Mouse (Mus musculus) G1E (cell line): Measurements from ENCODE around the gene Psmd5. TPM values are rescaled to one million over a fixed set of nuclear protein-coding genes. Genes with fewer than 3 reads are reported as not detected.

Source experiments
- ATAC-seq: 2 replicates; pipeline ENCODE4 v1.8.0; 2016; ENCODE audit warnings: mild to moderate bottlenecking; ENCODE audit not compliant: insufficient number of reproducible peaks, poor library complexity, low FRiP score, severe bottlenecking; ENCODE audit errors: extremely low read depth
- DNase-seq: peaks from one replicate; pipeline ENCODE4 v3.0.0; 2012; ENCODE audit warnings: low spot score
- H3K27me3 ChIP-seq: 2 replicates; pipeline ENCODE4 v1.6.1; 2012; ENCODE audit warnings: mild to moderate bottlenecking, low read length, inconsistent platforms; ENCODE audit not compliant: insufficient read depth
- H3K36me3 ChIP-seq: replicated peaks from 2 replicates; pipeline ENCODE3; 2012; ENCODE audit warnings: mild to moderate bottlenecking, inconsistent platforms
- H3K4me1 ChIP-seq: 2 replicates; pipeline ENCODE4 v1.6.1; 2012; ENCODE audit warnings: low read depth, low read length, inconsistent platforms, mixed read lengths; ENCODE audit not compliant: insufficient read depth
- H3K4me3 ChIP-seq: 2 replicates; pipeline ENCODE4 v1.5.1; 2012; ENCODE audit warnings: low read depth, mild to moderate bottlenecking, inconsistent platforms, low read length, moderate library complexity, mixed read lengths
- H3K9me3 ChIP-seq: replicated peaks from 2 replicates; pipeline ENCODE4 v1.6.1; 2012; ENCODE audit warnings: inconsistent platforms
- CTCF ChIP-seq: IDR thresholded peaks from 2 replicates; pipeline ENCODE4 v1.5.1; 2012; ENCODE audit warnings: low read depth, low read length, inconsistent platforms, mixed read lengths
- GATA1 ChIP-seq: IDR thresholded peaks from 2 replicates; pipeline ENCODE4 v1.6.1; 2012; ENCODE audit warnings: borderline replicate concordance, low read length, inconsistent platforms, mixed read lengths
- GATA2 ChIP-seq: IDR thresholded peaks from 2 replicates; pipeline ENCODE4 v1.6.1; 2012; ENCODE audit warnings: low read depth, low read length, inconsistent platforms, borderline replicate concordance
- POLR2AphosphoS5 ChIP-seq: IDR thresholded peaks from 2 replicates; pipeline ENCODE4 v1.6.1; 2012; ENCODE audit warnings: low read depth, low read length, inconsistent platforms; ENCODE audit not compliant: insufficient replicate concordance
- TAL1 ChIP-seq: conservative IDR thresholded peaks from 2 replicates; pipeline ENCODE4 v1.6.1; 2012; ENCODE audit warnings: low read depth, low read length, inconsistent platforms, mixed read lengths
- polyA plus RNA-seq: library from polyadenylated mRNA; stranded (reverse); fragments of >175 nt; gene quantifications from 2 replicates; pipeline ENCODE4 v1.2.3, GENCODE M21; 2012
- total RNA-seq, 2 experiments: library from RNA; stranded (forward) in 1 of 2; stranded (reverse) in 1 of 2; fragments of 200-1000 nt in 1 of 2; fragments of >200 nt in 1 of 2; fragmentation: Nextera tagmentation in 1 of 2; gene quantifications; 2 replicates each; pipeline ENCODE4 v1.2.3; 2014 to 2017

Psmd5 gene
- total RNA-seq (2014; fragmentation: Nextera tagmentation) (76.4 and 77.9 TPM in 2 replicates), total RNA-seq (2017) (44.7 and 49.3 TPM in 2 replicates), polyA plus RNA-seq (12.0 and 13.4 TPM in 2 replicates)

- peaks cover 3% of the 10 kb centered on the region for H3K36me3 ChIP-seq
- ATAC-seq: no peak
- peaks cover 15% of the 10 kb centered on the region for H3K4me1 ChIP-seq
- no peak for DNase-seq
- no peaks in the 10 kb centered on the region for H3K9me3 ChIP-seq
- no peak within 1 kb of the TSS for H3K4me3 ChIP-seq
- peaks cover 51% of the 10 kb centered on the region for H3K27me3 ChIP-seq
- no peak for TF ChIP-seq CTCF
- TF ChIP-seq GATA1: no peak
- TF ChIP-seq TAL1: no peak
- no peak for TF ChIP-seq GATA2
- TF ChIP-seq POLR2AphosphoS5: no peak
These were observed at the start of gene Psmd5 for GRCm38 (mm10) chr2:34874816-34875345. Psmd5 (minus strand) TSS chr2:34874968.

- Histone ChIP-seq H3K4me1 (no peaks in the 10 kb centered on the region), H3K27me3 (peaks cover 2% of the 10 kb centered on the region; the same call in 1 of the 2 replicates), H3K4me3 (no peak overlapping the region), H3K36me3 (no peaks in the 10 kb centered on the region), H3K9me3 (no peaks in the 10 kb centered on the region)
- no peak for DNase-seq
- TF ChIP-seq GATA1 (no peak), TAL1 (no peak), GATA2 (no peak), CTCF (no peak), POLR2AphosphoS5 (no peak)
- ATAC-seq: no peak
These were observed 48.0 kb upstream of the Psmd5 start for GRCm38 (mm10) chr2:34922729-34923128.

- Histone ChIP-seq H3K36me3 (no peaks in the 10 kb centered on the region), H3K4me3 (no peak overlapping the region), H3K27me3 (peaks cover 9% of the 10 kb centered on the region), H3K4me1 (no peaks in the 10 kb centered on the region), H3K9me3 (no peaks in the 10 kb centered on the region)
- ATAC-seq (no peak), DNase-seq (no peak)
- TF ChIP-seq POLR2AphosphoS5 (no peak), GATA1 (no peak), CTCF (no peak), GATA2 (no peak), TAL1 (no peak)
These were observed 45.4 kb upstream of the Psmd5 start for GRCm38 (mm10) chr2:34920144-34920543.

- Histone ChIP-seq H3K9me3 (no peaks in the 10 kb centered on the region), H3K27me3 (peaks cover 50% of the 10 kb centered on the region), H3K36me3 (no peaks in the 10 kb centered on the region), H3K4me1 (no peaks in the 10 kb centered on the region), H3K4me3 (no peak overlapping the region)
- DNase-seq (no peak), ATAC-seq (no peak)
- no peak for TF ChIP-seq CTCF
- TF ChIP-seq GATA2: no peak
- no peak for TF ChIP-seq POLR2AphosphoS5
- no peak for TF ChIP-seq TAL1
- no peak for TF ChIP-seq GATA1
These were observed 40.3 kb upstream of the Psmd5 start for GRCm38 (mm10) chr2:34915103-34915502.

- ATAC-seq (no peak), DNase-seq (no peak)
- TF ChIP-seq GATA1 (no peak), GATA2 (no peak), CTCF (no peak), POLR2AphosphoS5 (no peak), TAL1 (no peak)
- H3K36me3 ChIP-seq: no peaks in the 10 kb centered on the region
- H3K4me3 ChIP-seq: no peak overlapping the region
- H3K9me3 ChIP-seq: no peaks in the 10 kb centered on the region
- no peaks in the 10 kb centered on the region for H3K4me1 ChIP-seq
- H3K27me3 ChIP-seq: peaks cover 50% of the 10 kb centered on the region
These were observed 40.0 kb upstream of the Psmd5 start for GRCm38 (mm10) chr2:34914823-34915082.

GRCm38 (mm10) chr2:34914069-34914822, 39.5 kb upstream of the Psmd5 start:
- H3K4me3 ChIP-seq: no peak overlapping the region
- H3K9me3 ChIP-seq: no peaks in the 10 kb centered on the region
- no peaks in the 10 kb centered on the region for H3K36me3 ChIP-seq
- no peak for TF ChIP-seq POLR2AphosphoS5
- no peak for TF ChIP-seq GATA2
- TF ChIP-seq GATA1: no peak
- TF ChIP-seq CTCF: no peak
- no peak for TF ChIP-seq TAL1
- no peak for DNase-seq
- H3K27me3 ChIP-seq: peaks cover 50% of the 10 kb centered on the region
- ATAC-seq: no peak
- no peaks in the 10 kb centered on the region for H3K4me1 ChIP-seq
